Mouse (Mus musculus) common myeloid progenitor, adult 5-6 weeks (primary cell): ENCODE measurements around the gene Otub2. TPM values are rescaled to one million over a fixed set of nuclear protein-coding genes. Genes with fewer than 3 reads are reported as not detected.
"Not testable (repeated sequence)": the region's sequence is repeated elsewhere in the genome, so short reads cannot be mapped to it uniquely, and the experiment has no call there.

Experiments used
- ATAC-seq: replicated peaks from 2 replicates; pipeline ENCODE4 v1.8.0; 2016; ENCODE audit warnings: low read depth, mild to moderate bottlenecking, moderate TSS enrichment, inconsistent platforms; ENCODE audit not compliant: poor library complexity, severe bottlenecking
- total RNA-seq: library from RNA; stranded (forward); fragments of 200-1000, 187-1606 nt; gene quantifications from 2 replicates; pipeline ENCODE4 v1.2.3, GENCODE M21; 2017

The Otub2 gene
- total RNA-seq, 1 experiment from 2014 or later = 4.2 TPM

DNA sequence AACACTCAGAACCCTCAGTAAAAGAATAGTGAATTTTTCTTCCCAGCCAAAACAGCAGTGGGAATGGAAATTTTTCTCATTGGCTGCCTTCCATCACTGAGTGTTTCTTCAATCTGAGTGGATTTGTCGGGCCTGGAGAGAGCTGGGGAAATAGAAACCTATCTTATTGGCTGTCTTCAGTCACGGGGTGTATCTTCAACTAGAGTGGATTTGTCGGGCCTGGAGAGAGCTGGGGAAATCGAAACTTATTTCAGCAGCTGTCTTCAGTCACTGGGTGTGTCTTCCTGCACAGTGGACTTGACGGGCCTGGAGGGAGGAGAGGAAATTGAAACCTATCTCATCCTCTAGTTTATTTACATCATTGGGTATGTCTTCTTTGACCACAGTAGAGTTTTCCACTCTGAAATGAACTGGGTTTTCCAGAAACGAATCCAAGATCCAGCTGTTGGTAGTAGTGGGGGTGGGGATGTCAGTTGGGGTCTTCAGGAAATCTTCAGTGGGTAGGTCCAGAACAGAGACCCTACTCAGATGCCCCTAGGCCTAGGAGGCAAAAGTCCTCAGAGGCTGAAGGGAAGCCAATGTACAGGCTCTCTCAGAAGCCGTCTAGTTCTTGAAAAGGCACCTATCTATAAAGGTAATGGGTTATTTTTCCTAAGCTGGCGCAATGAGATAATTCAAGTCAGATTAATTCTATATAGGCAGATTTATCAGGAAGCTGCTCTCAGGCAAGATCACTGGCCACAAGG lies 45.7 kb downstream of the Otub2 start, which contains the start of gene Ifi27:
Gene Ifi27 (plus strand): TSS at position 226 of the 746 bp plus-strand sequence.
- peak; percentile 99 for ATAC-seq

DNA sequence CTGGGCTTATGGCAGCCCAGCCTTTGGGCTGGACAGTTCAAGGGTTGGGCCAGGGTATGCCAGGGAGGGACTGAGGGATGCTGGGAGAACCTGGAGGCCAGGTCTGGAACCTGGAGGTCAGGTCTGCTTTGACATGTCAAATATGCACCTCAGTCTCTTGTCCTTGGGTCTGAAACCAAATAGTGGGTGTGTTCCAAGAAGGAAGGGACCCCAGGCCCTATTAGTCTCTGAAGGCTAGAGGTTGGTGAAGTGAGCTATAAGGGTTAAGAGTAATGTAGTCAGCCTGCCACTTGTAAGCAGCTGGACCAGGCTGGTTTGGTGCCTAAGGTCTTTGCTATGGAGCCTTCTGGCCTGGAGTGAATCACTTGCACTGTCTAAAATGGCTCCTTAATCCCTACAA lies 46.4 kb downstream of the Otub2 start:
- ATAC-seq = no peak

DNA sequence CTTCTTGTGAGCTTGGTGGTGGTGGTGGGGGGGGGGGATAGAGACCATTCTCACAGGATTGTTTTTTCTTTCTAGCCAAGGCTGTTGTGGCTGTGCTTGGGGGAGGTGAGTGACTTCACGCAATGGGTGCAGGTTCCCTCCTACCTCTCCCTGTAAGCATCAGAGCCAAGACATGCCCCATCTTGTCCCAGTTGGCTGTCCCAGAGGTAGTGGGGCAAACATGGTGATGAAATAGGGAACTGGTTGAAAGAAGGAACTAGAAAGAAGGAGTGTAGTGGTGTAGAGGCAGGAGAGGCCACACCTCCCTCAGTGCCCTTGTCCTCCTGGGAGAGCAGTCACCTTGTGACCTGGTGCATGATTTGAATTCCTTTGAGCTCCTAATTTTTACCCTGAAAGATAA lies 49.1 kb downstream of the Otub2 start:
- ATAC-seq = 0 out of 2 replicates have a peak, but pooled peaks have one; percentile 23

DNA sequence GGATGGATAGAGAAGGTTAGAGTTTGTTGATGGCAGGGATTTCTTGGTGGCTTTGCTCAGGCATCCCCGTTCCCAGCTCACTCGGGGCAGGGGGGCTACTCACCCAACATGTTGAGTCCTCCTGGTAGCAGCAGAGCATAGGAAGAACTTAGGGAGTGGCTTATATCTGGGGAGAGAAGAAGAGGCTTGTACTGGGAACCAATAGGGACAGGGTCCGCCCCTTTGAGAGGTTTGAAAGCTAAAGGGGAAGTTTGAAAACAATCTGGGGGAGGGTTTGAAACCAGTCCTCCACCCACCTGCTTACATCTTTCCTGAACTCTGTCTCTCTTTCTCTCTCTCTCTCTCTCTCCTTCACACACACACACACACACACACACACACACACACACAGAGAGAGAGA lies 55.0 kb downstream of the Otub2 start, which contains the start of gene Ifi27l2a:
Gene Ifi27l2a (minus strand): TSS at position 157 of the 400 bp plus-strand sequence.
- peak; percentile 91 for ATAC-seq

DNA sequence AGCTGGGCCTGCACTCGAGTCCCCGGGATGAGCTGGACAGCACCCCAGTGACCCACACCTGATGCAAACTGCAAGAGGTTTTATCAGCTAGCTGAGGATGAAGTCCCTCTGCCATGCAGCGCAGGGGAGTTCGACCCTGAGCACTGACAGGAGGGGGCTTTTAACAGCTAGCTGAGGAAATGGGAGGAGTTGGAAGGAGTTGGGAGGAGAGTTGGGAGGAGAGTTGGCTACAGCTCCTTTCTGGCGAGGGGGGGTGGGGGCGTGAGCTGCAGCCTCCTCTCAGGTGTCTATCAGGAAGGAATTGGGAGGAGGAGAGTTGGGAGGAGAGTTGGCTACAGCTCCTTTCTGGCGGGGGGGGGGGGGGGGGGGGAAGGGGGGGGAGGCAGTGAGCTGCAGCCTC lies 55.8 kb downstream of the Otub2 start:
- not testable (repeated sequence) for ATAC-seq

DNA sequence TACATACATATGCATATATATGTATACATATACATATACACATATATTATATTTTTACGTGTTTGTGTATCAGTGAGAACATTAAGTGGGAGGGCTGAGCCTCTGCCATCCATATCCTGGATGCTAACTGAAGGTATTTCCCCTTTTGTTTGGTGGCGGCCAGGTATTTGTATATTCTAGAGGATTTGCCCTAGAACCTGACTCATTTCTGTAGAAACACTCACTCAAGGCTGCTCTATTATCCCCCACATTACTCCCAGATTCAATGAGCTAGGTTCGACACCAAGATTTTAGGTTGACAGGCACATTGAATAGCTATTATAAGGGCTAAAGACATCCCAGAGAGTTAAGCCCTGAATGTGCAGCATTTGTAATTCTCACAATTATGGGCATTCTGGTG lies 56.6 kb downstream of the Otub2 start:
- no peak for ATAC-seq

DNA sequence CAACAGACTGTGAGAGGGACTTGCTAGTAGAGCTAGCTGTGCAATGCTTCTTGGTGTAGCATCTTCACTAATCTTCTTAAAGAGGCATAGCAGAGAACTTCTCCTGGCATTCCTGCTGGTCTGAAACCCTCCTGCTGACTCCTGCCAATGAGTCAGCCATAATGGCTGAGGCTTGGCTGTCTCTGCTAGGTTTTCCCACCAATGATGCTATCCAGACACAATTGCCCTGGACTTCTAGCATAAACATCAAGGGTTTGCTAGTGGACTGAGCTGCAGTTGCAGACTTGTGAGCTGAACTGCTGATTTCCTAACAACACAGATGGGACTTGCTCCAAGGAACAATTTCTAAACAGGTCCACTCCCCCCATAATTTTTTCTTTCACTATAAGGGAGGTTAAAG lies 64.9 kb downstream of the Otub2 start:
- ATAC-seq = no peak

Other genes starting within 250 kb of the Otub2 start
- gene Prima1, start 146.5 kb upstream of the Otub2 start, total RNA-seq = not detected in 2 replicates
- not detected in 2 replicates for gene Fam181a, start 77.7 kb upstream of the Otub2 start, total RNA-seq
- not detected in 2 replicates for gene Asb2, start 32.7 kb upstream of the Otub2 start, total RNA-seq
- gene 9330161L09Rik, start 19.1 kb downstream of the Otub2 start, total RNA-seq = 2.5 and 3.6 TPM in 2 replicates
- 124 and 139 TPM in 2 replicates for gene Ddx24, start 37.1 kb downstream of the Otub2 start, total RNA-seq
- gene Ifi27, start 45.5 kb downstream of the Otub2 start, total RNA-seq = 32.3 and 56.2 TPM in 2 replicates
- gene Ifi27l2a, start 55.0 kb downstream of the Otub2 start, total RNA-seq = 4.0 and 11.3 TPM in 2 replicates
- not detected in 2 replicates for gene Ifi27l2b, start 68.5 kb downstream of the Otub2 start, total RNA-seq
- gene Ppp4r4, start 143.6 kb downstream of the Otub2 start, total RNA-seq = 0.59 TPM in 1 of 2 replicates, not detected in the other
- gene Serpina10, start 242.8 kb downstream of the Otub2 start, total RNA-seq = not detected in 2 replicates